Mouse (Mus musculus): ENCODE results near the gene Pepd. TPM values are rescaled to one million over a fixed set of nuclear protein-coding genes. Genes with fewer than 3 reads are reported as not detected.

Gene Pepd
- polyA plus RNA-seq, 1 experiment from 2014 or later: 115 TPM

- Histone ChIP-seq H3K9ac (no peak overlapping the region), H3K4me1 (peaks cover 29% of the 10 kb centered on the region), H3K4me3 (replicated peaks) (no peak overlapping the region), H3K4me2 (no peak overlapping the region), H3K9me3 (replicated peaks) (0 out of 2 replicates have a peak, but pooled peaks cover 6% of the 10 kb centered on the region), H3K27me3 (no peaks in the 10 kb centered on the region), H3K27ac (no peak overlapping the region), H3K36me3 (peaks cover 54% of the 10 kb centered on the region)
- WGBS: 90% methylated on average over 2 of the region's 2 CpGs
- no peak for ATAC-seq (replicated peaks; ENCODE audit: low FRiP score)
Observed at GRCm38 (mm10) chr7:34936347-34936746, 24.2 kb downstream of the Pepd start.

- no peak overlapping the region for H3K4me3 ChIP-seq (replicated peaks)
- WGBS: 24% methylated on average over 7 of the region's 7 CpGs
- H3K9ac ChIP-seq: no peak overlapping the region
- no peaks in the 10 kb centered on the region for H3K27me3 ChIP-seq
- H3K27ac ChIP-seq: peak overlapping the region; percentile 88
- H3K4me2 ChIP-seq: no peak overlapping the region
- H3K4me1 ChIP-seq: peaks cover 29% of the 10 kb centered on the region
- ATAC-seq (replicated peaks; ENCODE audit: low FRiP score): peak; percentile 66
- H3K9me3 ChIP-seq (replicated peaks): 0 out of 2 replicates have a peak, but pooled peaks cover 6% of the 10 kb centered on the region
- H3K36me3 ChIP-seq: peaks cover 63% of the 10 kb centered on the region
Observed at GRCm38 (mm10) chr7:34938636-34939261, 26.6 kb downstream of the Pepd start.

- Histone ChIP-seq H3K36me3 (peaks cover 62% of the 10 kb centered on the region), H3K27me3 (no peaks in the 10 kb centered on the region), H3K4me1 (peaks cover 29% of the 10 kb centered on the region), H3K27ac (peak overlapping the region; percentile 88), H3K9me3 (replicated peaks) (0 out of 2 replicates have a peak, but pooled peaks cover 6% of the 10 kb centered on the region), H3K4me2 (no peak overlapping the region), H3K4me3 (replicated peaks) (no peak overlapping the region), H3K9ac (no peak overlapping the region)
- 25% methylated on average over 14 of the region's 14 CpGs for WGBS
- ATAC-seq (replicated peaks; ENCODE audit: low FRiP score): peak; percentile 78
Observed at GRCm38 (mm10) chr7:34939262-34939951, 27.2 kb downstream of the Pepd start.

- Histone ChIP-seq H3K9ac (no peak overlapping the region), H3K9me3 (replicated peaks) (0 out of 2 replicates have a peak, but pooled peaks cover 6% of the 10 kb centered on the region), H3K4me1 (peaks cover 29% of the 10 kb centered on the region), H3K4me2 (no peak overlapping the region), H3K4me3 (replicated peaks) (no peak overlapping the region), H3K27ac (peak overlapping the region; percentile 88), H3K27me3 (no peaks in the 10 kb centered on the region), H3K36me3 (peaks cover 62% of the 10 kb centered on the region)
- peak; percentile 12; the same call in 1 of the 2 replicates for ATAC-seq (replicated peaks; ENCODE audit: low FRiP score)
- 28% methylated on average over 7 of the region's 7 CpGs for WGBS
Observed at GRCm38 (mm10) chr7:34939952-34940312, 27.8 kb downstream of the Pepd start.

- 65% methylated on average over 4 of the region's 4 CpGs for WGBS
Observed at GRCm38 (mm10) chr7:34943581-34944123, 31.5 kb downstream of the Pepd start.

GRCm38 (mm10) chr7:34946269-34946925, 34.2 kb downstream of the Pepd start:
- H3K27me3 ChIP-seq: no peaks in the 10 kb centered on the region
- peaks cover 62% of the 10 kb centered on the region for H3K36me3 ChIP-seq
- no peak overlapping the region for H3K4me3 ChIP-seq (replicated peaks)
- 88% methylated on average over 7 of the region's 7 CpGs for WGBS
- no peak for ATAC-seq (replicated peaks; ENCODE audit: low FRiP score)
- no peaks in the 10 kb centered on the region for H3K4me1 ChIP-seq
- H3K4me2 ChIP-seq: no peak overlapping the region
- H3K27ac ChIP-seq: no peak overlapping the region
- H3K9ac ChIP-seq: no peak overlapping the region
- no peaks in the 10 kb centered on the region for H3K9me3 ChIP-seq (replicated peaks)

More at GRCm38 (mm10) chr7:34943581-34944123, 31.5 kb downstream of the Pepd start:
- Histone ChIP-seq H3K9ac (no peak overlapping the region), H3K9me3 (replicated peaks) (no peaks in the 10 kb centered on the region), H3K4me1 (peaks cover 19% of the 10 kb centered on the region), H3K36me3 (peaks cover 58% of the 10 kb centered on the region), H3K27ac (no peak overlapping the region), H3K4me3 (replicated peaks) (no peak overlapping the region), H3K4me2 (no peak overlapping the region), H3K27me3 (no peaks in the 10 kb centered on the region)
- no peak for ATAC-seq (replicated peaks; ENCODE audit: low FRiP score)

GRCm38 (mm10) chr7:34954548-34954947, 42.4 kb downstream of the Pepd start:
- Histone ChIP-seq H3K27ac (no peak overlapping the region), H3K4me2 (no peak overlapping the region), H3K36me3 (peaks cover 30% of the 10 kb centered on the region), H3K27me3 (no peaks in the 10 kb centered on the region), H3K9ac (no peak overlapping the region), H3K4me3 (replicated peaks) (no peak overlapping the region), H3K4me1 (peaks cover 2% of the 10 kb centered on the region; the same call in 1 of the 2 replicates), H3K9me3 (replicated peaks) (no peaks in the 10 kb centered on the region)
- 89% methylated on average over 9 of the region's 9 CpGs for WGBS
- ATAC-seq (replicated peaks; ENCODE audit: low FRiP score): no peak

- ATAC-seq (replicated peaks; ENCODE audit: low FRiP score): no peak
- H3K27me3 ChIP-seq: no peaks in the 10 kb centered on the region
- 87% methylated on average over 3 of the region's 3 CpGs for WGBS
- no peaks in the 10 kb centered on the region for H3K9me3 ChIP-seq (replicated peaks)
- H3K4me2 ChIP-seq: no peak overlapping the region
- H3K9ac ChIP-seq: no peak overlapping the region
- peaks cover 4% of the 10 kb centered on the region; the same call in 1 of the 2 replicates for H3K4me1 ChIP-seq
- H3K36me3 ChIP-seq: peaks cover 28% of the 10 kb centered on the region
- no peak overlapping the region for H3K27ac ChIP-seq
- no peak overlapping the region for H3K4me3 ChIP-seq (replicated peaks)
Observed at GRCm38 (mm10) chr7:34955295-34955694, 43.1 kb downstream of the Pepd start.

- no peak for ATAC-seq (replicated peaks; ENCODE audit: low FRiP score)
- peaks cover 4% of the 10 kb centered on the region; the same call in 1 of the 2 replicates for H3K4me1 ChIP-seq
- H3K4me2 ChIP-seq: no peak overlapping the region
- H3K36me3 ChIP-seq: peaks cover 21% of the 10 kb centered on the region
- no peaks in the 10 kb centered on the region for H3K27me3 ChIP-seq
- no peak overlapping the region for H3K9ac ChIP-seq
- 71% methylated on average over 8 of the region's 8 CpGs for WGBS
- no peaks in the 10 kb centered on the region for H3K9me3 ChIP-seq (replicated peaks)
- no peak overlapping the region for H3K27ac ChIP-seq
- H3K4me3 ChIP-seq (replicated peaks): no peak overlapping the region
Observed at GRCm38 (mm10) chr7:34957138-34957537, 45.0 kb downstream of the Pepd start.

- peaks cover 19% of the 10 kb centered on the region; the same call in 1 of the 2 replicates for H3K4me1 ChIP-seq
- H3K27ac ChIP-seq: no peak overlapping the region
- H3K9me3 ChIP-seq (replicated peaks): no peaks in the 10 kb centered on the region
- no peak overlapping the region for H3K4me3 ChIP-seq (replicated peaks)
- WGBS: 86% methylated on average over 11 of the region's 11 CpGs
- no peak for ATAC-seq (replicated peaks; ENCODE audit: low FRiP score)
- no peak overlapping the region for H3K4me2 ChIP-seq
- H3K36me3 ChIP-seq: peaks cover 8% of the 10 kb centered on the region
- no peaks in the 10 kb centered on the region for H3K27me3 ChIP-seq
- no peak overlapping the region for H3K9ac ChIP-seq
Observed at GRCm38 (mm10) chr7:34963889-34964645, 51.9 kb downstream of the Pepd start.

GRCm38 (mm10) chr7:34967362-34967761, 55.2 kb downstream of the Pepd start:
- no peaks in the 10 kb centered on the region for H3K27me3 ChIP-seq
- no peak overlapping the region for H3K4me3 ChIP-seq (replicated peaks)
- no peak overlapping the region for H3K27ac ChIP-seq
- H3K9ac ChIP-seq: no peak overlapping the region
- H3K9me3 ChIP-seq (replicated peaks): no peaks in the 10 kb centered on the region
- ATAC-seq (replicated peaks; ENCODE audit: low FRiP score): no peak
- H3K36me3 ChIP-seq: peaks cover 38% of the 10 kb centered on the region
- H3K4me1 ChIP-seq: peaks cover 16% of the 10 kb centered on the region; the same call in 1 of the 2 replicates
- 54% methylated on average over 3 of the region's 3 CpGs for WGBS
- H3K4me2 ChIP-seq: no peak overlapping the region
